ENCODE assay signal across 15 mouse cellular contexts in the genomic region with DNA sequence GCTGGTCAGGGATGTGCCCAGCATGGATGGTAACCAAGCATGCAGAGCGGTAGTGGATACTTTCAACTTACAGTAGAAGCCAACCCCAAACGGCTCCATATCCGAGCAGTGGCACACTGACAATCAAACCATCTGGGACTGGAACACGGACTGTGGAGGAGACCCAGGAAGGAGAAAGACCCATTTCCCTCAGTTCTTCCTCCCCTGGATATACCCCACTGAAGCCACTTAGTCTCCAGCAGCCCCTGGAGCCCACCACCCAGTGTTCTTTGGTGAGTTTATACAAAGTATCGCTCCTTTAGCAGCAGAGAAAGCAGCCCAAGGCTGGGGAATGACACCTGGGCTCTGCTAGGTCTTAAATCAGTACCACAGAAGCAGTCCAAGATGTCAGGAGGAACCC.
"Had no signal": no experiment of that assay in that cellular context is flagged by ENCODE, and none has a peak within 500 bp of the region (broad histone marks: within the 10 kb centered on the region; RNA-seq: fewer than 3 reads in every experiment).

No protein-coding gene starts in this region.

- H3K4me3 ChIP-seq: neural tube, embryonic 15.5 days; stomach, embryonic 15.5 days had no signal

- H3K27me3 ChIP-seq: neural tube, embryonic 15.5 days; stomach, embryonic 15.5 days had no signal

- H3K27ac ChIP-seq: neural tube, embryonic 15.5 days; stomach, embryonic 15.5 days; stomach, postnatal 0 days had no signal

- H3K36me3 ChIP-seq: neural tube, embryonic 15.5 days; stomach, embryonic 15.5 days had no signal

- DNase-seq: retina, postnatal 1 day; right cerebral cortex, adult 18-20 months; right cerebral cortex, postnatal 14 days; right cerebral cortex, postnatal 25 days; right cerebral cortex, postnatal 4 days; spleen, adult 18-20 months; thymus, adult 18-20 months; thymus, adult 2 months; thymus, postnatal 14 days; thymus, postnatal 25 days; thymus, postnatal 36 days; thymus, postnatal 4 days had no signal

- H3K9me3 ChIP-seq: neural tube, embryonic 15.5 days; stomach, embryonic 15.5 days had no signal
